Mouse (Mus musculus) kidney, postnatal 0 days (tissue): Measurements from ENCODE around the gene Neurog3. TPM values are rescaled to one million over a fixed set of nuclear protein-coding genes. Genes with fewer than 3 reads are reported as not detected.

Source experiments
- ATAC-seq: fragments of 200-750 bp; cut with Nextera tagmentation; replicated peaks from 2 replicates; pipeline ENCODE4 v1.8.0; 2017; ENCODE audit warnings: low read depth, moderate number of reproducible peaks, moderate TSS enrichment, moderate library complexity; ENCODE audit not compliant: low FRiP score
- DNase-seq: peaks from one replicate; pipeline ENCODE4 v3.0.0-alpha.2; 2016; ENCODE audit warnings: low spot score
- H3K27ac ChIP-seq: fragments of 300-500 bp; sonication (generic); 2 replicates; pipeline ENCODE4 v1.5.1; 2014; ENCODE audit warnings: mild to moderate bottlenecking
- H3K27me3 ChIP-seq: fragments of 300-500 bp; sonication (generic); 2 replicates; pipeline ENCODE4 v1.6.1; 2014; ENCODE audit warnings: low read length, mixed read lengths; ENCODE audit not compliant: insufficient read depth
- H3K36me3 ChIP-seq: fragments of 300-500 bp; sonication (generic); 2 replicates; pipeline ENCODE4 v1.6.1; 2014; ENCODE audit warnings: low read length, mixed read lengths; ENCODE audit not compliant: insufficient read depth
- H3K4me1 ChIP-seq: fragments of 300-500 bp; sonication (generic); replicated peaks from 2 replicates; pipeline ENCODE4 v1.6.1; 2014; ENCODE audit warnings: antibody characterized with exemption, low read length, mixed read lengths; ENCODE audit not compliant: insufficient read depth
- H3K4me2 ChIP-seq: fragments of 300-500 bp; sonication (generic); 2 replicates; pipeline ENCODE4 v1.6.1; 2014; ENCODE audit warnings: mild to moderate bottlenecking, low read length, moderate library complexity, mixed read lengths
- H3K4me3 ChIP-seq: fragments of 300-500 bp; sonication (generic); replicated peaks from 2 replicates; pipeline ENCODE4 v1.5.1; 2014; ENCODE audit warnings: low read depth, low read length
- H3K9ac ChIP-seq: fragments of 300-500 bp; sonication (generic); 2 replicates; pipeline ENCODE4 v1.6.1; 2014; ENCODE audit warnings: low read depth, low read length
- H3K9me3 ChIP-seq: fragments of 300-500 bp; sonication (generic); replicated peaks from 2 replicates; pipeline ENCODE4 v1.6.1; 2016; ENCODE audit warnings: low read length, inconsistent platforms, mixed read lengths
- CTCF ChIP-seq: IDR thresholded peaks from 2 replicates; pipeline ENCODE4 v1.5.1; 2016; ENCODE audit warnings: antibody characterized with exemption, low read depth, mild to moderate bottlenecking, moderate library complexity
- WGBS: fragments of 180-500 bp; shearing (Covaris S2); extraction: QIAGEN DNeasy Blood & Tissue Kit; methylation state at CpG from one replicate; pipeline ENCODE4 v1.1.7; 2014; 5-methylcytosine and 5-hydroxymethylcytosine counted together
- polyA plus RNA-seq: library from polyadenylated mRNA; unstranded; fragments of >200 nt; fragmentation: Nextera tagmentation; extraction: Ambion mirVana; gene quantifications from 2 replicates; pipeline ENCODE4 v1.2.1, GENCODE M21; 2015

The Neurog3 gene
- polyA plus RNA-seq, 1 experiment from 2014 or later, result not detected

DNA sequence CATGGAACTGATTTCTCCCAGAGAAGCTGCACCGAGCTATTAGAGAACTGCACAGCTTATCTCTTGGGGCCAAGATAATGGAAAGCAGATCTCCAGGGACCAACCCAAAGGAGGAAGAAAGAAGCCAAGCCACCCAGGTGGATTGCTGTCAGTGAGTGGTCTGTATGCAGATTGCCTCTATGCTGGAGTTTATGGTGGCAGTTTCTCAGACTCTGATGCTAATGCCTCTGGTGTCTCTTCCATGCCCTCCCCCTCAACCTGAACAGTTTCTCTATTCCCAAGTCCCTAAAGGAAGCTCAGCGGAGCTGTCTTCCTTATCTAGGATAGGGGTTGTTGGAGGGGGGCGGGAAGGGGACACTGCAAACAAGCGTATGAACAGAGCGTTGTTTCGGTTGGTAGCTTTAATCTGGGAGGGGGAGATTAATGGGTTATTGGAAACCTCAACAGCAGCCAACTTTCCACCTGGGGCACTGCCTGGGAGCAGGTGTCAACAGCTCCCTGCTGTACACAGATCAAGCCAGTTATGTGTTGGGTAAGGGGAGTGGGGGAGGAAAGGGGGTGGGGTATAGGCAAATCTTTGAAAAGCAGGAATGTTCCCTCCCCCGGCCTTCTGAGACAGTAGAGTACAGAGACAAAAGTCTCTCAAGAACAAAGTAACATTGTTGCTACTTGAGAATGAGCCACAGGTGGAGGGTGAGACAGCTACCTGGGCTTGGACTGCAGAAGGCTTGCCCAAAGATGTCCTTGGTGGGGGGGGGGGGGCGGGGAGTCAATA is 3.0 kb downstream of the Neurog3 start:
- WGBS, result 2% methylated on average over 8 of the region's 8 CpGs
- no peak for TF ChIP-seq CTCF
- Histone ChIP-seq H3K9me3 (no peaks in the 10 kb centered on the region), H3K4me3 (no peak overlapping the region), H3K27me3 (peaks cover 62% of the 10 kb centered on the region), H3K9ac (no peak overlapping the region), H3K4me1 (peaks cover 4% of the 10 kb centered on the region; the same call in 1 of the 2 replicates), H3K27ac (no peak overlapping the region), H3K36me3 (no peaks in the 10 kb centered on the region), H3K4me2 (no peak overlapping the region)
- DNase-seq, result no peak
- ATAC-seq, result no peak

GRCm38 (mm10) chr10:62137150-62137549 is 4.3 kb downstream of the Neurog3 start:
- 4% methylated on average over 4 of the region's 4 CpGs for WGBS
- no peak overlapping the region for H3K4me2 ChIP-seq
- H3K27me3 ChIP-seq, result peaks cover 51% of the 10 kb centered on the region
- no peak for TF ChIP-seq CTCF
- no peaks in the 10 kb centered on the region for H3K9me3 ChIP-seq
- no peak for ATAC-seq
- no peak overlapping the region for H3K9ac ChIP-seq
- H3K27ac ChIP-seq, result no peak overlapping the region
- peaks cover 4% of the 10 kb centered on the region; the same call in 1 of the 2 replicates for H3K4me1 ChIP-seq
- no peak overlapping the region for H3K4me3 ChIP-seq
- no peaks in the 10 kb centered on the region for H3K36me3 ChIP-seq
- DNase-seq, result no peak

GRCm38 (mm10) chr10:62138040-62138439 is 5.2 kb downstream of the Neurog3 start:
- H3K27ac ChIP-seq, result no peak overlapping the region
- WGBS, result 7% methylated on average over 3 of the region's 3 CpGs
- no peak overlapping the region for H3K9ac ChIP-seq
- H3K27me3 ChIP-seq, result peaks cover 42% of the 10 kb centered on the region
- ATAC-seq (no peak), DNase-seq (peak; percentile 65)
- no peaks in the 10 kb centered on the region for H3K4me1 ChIP-seq
- no peak overlapping the region for H3K4me2 ChIP-seq
- H3K4me3 ChIP-seq, result no peak overlapping the region
- H3K36me3 ChIP-seq, result no peaks in the 10 kb centered on the region
- no peaks in the 10 kb centered on the region for H3K9me3 ChIP-seq
- no peak for TF ChIP-seq CTCF

DNA sequence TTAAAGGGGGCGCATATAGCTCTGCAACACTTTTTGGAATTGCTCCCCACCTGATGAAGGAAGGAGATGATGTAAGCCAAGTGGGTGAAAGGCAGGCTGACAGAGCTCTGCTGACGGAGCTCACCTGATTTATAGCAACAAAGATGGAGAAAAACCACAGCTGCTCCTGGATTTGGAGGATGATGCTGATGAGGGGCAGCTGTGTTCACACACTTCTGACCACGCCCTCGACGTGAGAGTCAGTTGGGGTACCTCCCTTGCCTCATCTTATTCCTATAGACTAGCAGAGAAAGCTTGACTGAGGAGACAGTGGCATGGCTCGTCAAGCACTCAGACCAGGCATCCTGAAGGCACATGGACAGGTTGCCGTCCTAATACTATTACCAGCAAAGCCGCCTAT is 10.9 kb downstream of the Neurog3 start, which contains the start of gene Fam241b:
Fam241b (minus strand) TSS at position 101 of the 400 bp plus-strand sequence.
- Histone ChIP-seq H3K27ac (no peak within 1 kb of the TSS), H3K36me3 (no peaks in the 10 kb centered on the region), H3K9ac (no peak within 1 kb of the TSS), H3K9me3 (no peaks in the 10 kb centered on the region), H3K27me3 (no peaks in the 10 kb centered on the region), H3K4me2 (no peak within 1 kb of the TSS), H3K4me3 (no peak within 1 kb of the TSS), H3K4me1 (no peaks in the 10 kb centered on the region)
- 60% methylated on average over 8 of the region's 8 CpGs for WGBS
- DNase-seq (no peak), ATAC-seq (no peak)
- TF ChIP-seq CTCF, result no peak

GRCm38 (mm10) chr10:62145957-62146356 is 13.1 kb downstream of the Neurog3 start:
- no peak for DNase-seq
- no peak for ATAC-seq

DNA sequence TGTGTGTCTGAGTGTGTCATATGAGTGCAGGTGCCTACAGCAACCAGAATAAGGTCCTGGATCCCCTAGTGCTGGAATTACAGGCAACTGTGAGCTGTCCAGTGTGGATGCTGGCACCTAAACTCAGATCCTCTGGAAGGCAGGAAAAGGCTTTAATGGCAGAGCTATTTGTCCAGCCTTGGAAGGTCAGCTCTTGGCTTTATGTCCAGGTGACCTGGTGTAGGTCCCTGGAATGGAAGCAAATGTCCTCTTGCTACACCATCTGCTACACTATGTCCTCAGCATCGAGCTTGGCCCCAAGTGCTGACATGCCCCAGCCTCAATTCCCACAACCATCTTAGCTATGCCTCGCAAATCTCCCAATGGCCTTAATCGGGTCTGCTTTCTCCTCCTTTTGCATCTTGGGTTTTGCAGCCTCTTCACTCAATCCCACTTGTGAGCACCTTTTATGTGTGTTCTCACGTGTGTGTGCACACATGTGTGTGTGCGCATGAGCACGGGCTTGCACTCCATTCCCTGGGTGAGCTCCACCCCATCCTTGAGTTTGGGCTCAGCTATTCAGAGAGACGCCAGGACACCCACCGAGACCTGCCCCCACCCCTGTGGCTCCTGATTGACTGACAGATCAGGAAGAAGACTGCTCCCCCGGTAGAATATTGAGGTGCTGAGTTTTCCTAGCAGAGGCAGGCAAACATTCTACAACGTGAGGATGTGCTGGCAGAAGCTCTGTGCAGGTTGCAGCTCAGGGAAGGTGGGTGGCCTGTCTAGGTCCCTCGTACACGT is 14.8 kb downstream of the Neurog3 start:
- Histone ChIP-seq H3K9ac (no peak overlapping the region), H3K4me2 (no peak overlapping the region), H3K9me3 (no peaks in the 10 kb centered on the region), H3K36me3 (no peaks in the 10 kb centered on the region), H3K27me3 (no peaks in the 10 kb centered on the region), H3K27ac (no peak overlapping the region), H3K4me1 (no peaks in the 10 kb centered on the region), H3K4me3 (no peak overlapping the region)
- ATAC-seq (no peak), DNase-seq (no peak)
- no peak for TF ChIP-seq CTCF
- 61% methylated on average over 12 of the region's 12 CpGs for WGBS

More at GRCm38 (mm10) chr10:62145957-62146356, 13.1 kb downstream of the Neurog3 start:
- Histone ChIP-seq H3K9me3 (no peaks in the 10 kb centered on the region), H3K4me3 (no peak overlapping the region), H3K36me3 (no peaks in the 10 kb centered on the region), H3K4me1 (no peaks in the 10 kb centered on the region), H3K4me2 (no peak overlapping the region), H3K9ac (no peak overlapping the region), H3K27ac (no peak overlapping the region), H3K27me3 (no peaks in the 10 kb centered on the region)
- no peak for TF ChIP-seq CTCF
- WGBS, result 49% methylated on average over 5 of the region's 5 CpGs
